8 mouse cellular contexts compared by ENCODE assay signal in the genomic region with DNA sequence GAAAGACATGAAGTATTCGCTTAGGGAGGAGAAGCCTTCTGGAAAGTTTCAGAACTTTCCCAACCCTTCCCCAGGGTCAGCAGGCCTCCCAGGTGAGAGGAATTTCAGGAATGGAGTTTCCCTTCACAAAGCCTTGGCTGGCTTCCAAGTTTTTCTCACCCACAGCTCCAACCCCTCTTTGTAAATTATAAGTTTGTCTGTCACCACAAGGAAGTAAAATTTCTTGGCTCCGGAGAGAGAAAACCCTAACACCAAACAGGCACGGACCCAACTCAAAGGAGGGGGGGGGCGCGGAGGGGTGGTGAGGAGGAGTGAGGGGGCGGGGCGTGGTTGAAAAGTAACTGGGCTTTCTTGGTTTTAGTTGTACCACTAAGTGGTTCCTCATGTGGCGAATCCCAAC. TPM values are rescaled to one million over a fixed set of nuclear protein-coding genes. Genes with fewer than 3 reads are reported as not detected.
DNase-seq lines count a peak whose midpoint lies in the region; ATAC-seq and TF ChIP-seq lines count a peak whose summit lies in the region.

No protein-coding gene starts in this region.

- peak overlapping the region; percentile 100 for H3K4me2 ChIP-seq in forebrain, postnatal 0 days (ENCODE audit: low read depth)
- peak overlapping the region; percentile 83 for H3K4me2 ChIP-seq in hindbrain, embryonic 16.5 days (ENCODE audit: low read length)
- H3K4me2 ChIP-seq in liver, embryonic 11.5 days, result peak overlapping the region; percentile 93
- H3K4me2 ChIP-seq in midbrain, embryonic 16.5 days (ENCODE audit: low read length), result peak overlapping the region; percentile 83

- no peak for TF ChIP-seq CTCF in forebrain, postnatal 0 days (IDR thresholded peaks at IDR 0.05; ENCODE audit: low read depth)

- H3K27ac ChIP-seq in forebrain, postnatal 0 days (ENCODE audit: low read depth, low read length), result no peak overlapping the region
- no peak overlapping the region for H3K27ac ChIP-seq in hindbrain, embryonic 16.5 days (ENCODE audit: low read depth, low read length)
- no peak overlapping the region for H3K27ac ChIP-seq in liver, embryonic 11.5 days (ENCODE audit: low read depth, low read length)
- H3K27ac ChIP-seq in midbrain, embryonic 16.5 days (ENCODE audit: low read length), result no peak overlapping the region

- peak overlapping the region; percentile 53 for H3K4me3 ChIP-seq in forebrain, postnatal 0 days (ENCODE audit: low read depth, low read length)
- H3K4me3 ChIP-seq in hindbrain, embryonic 16.5 days (ENCODE audit: low read length), result peak overlapping the region; percentile 62
- peak overlapping the region; percentile 67 for H3K4me3 ChIP-seq in liver, embryonic 11.5 days (ENCODE audit: low read depth, low read length)
- peak overlapping the region; percentile 47 for H3K4me3 ChIP-seq in midbrain, embryonic 16.5 days (ENCODE audit: low read depth, low read length)

- no peaks in the 10 kb centered on the region for H3K9me3 ChIP-seq in forebrain, postnatal 0 days (ENCODE audit: low read length)
- H3K9me3 ChIP-seq in hindbrain, embryonic 16.5 days (ENCODE audit: control insufficient read depth, low read length), result no peaks in the 10 kb centered on the region
- no peaks in the 10 kb centered on the region for H3K9me3 ChIP-seq in liver, embryonic 11.5 days (ENCODE audit: control insufficient read depth, low read length)
- no peaks in the 10 kb centered on the region for H3K9me3 ChIP-seq in midbrain, embryonic 16.5 days (replicated peaks; ENCODE audit: control insufficient read depth, low read length, poor library complexity, severe bottlenecking)

- no peaks in the 10 kb centered on the region for H3K27me3 ChIP-seq in forebrain, postnatal 0 days (ENCODE audit: insufficient read depth, low read length)
- H3K27me3 ChIP-seq in hindbrain, embryonic 16.5 days (replicated peaks; ENCODE audit: control insufficient read depth, insufficient read depth, low read length), result no peaks in the 10 kb centered on the region
- no peaks in the 10 kb centered on the region for H3K27me3 ChIP-seq in liver, embryonic 11.5 days (replicated peaks; ENCODE audit: control insufficient read depth, insufficient read depth, low read length)
- H3K27me3 ChIP-seq in midbrain, embryonic 16.5 days (ENCODE audit: control insufficient read depth, insufficient read depth, low read depth, low read length), result no peaks in the 10 kb centered on the region

- WGBS in forebrain, postnatal 0 days, result 6% methylated on average over 8 of the region's 8 CpGs
- 9% methylated on average over 8 of the region's 8 CpGs for WGBS in hindbrain, embryonic 16.5 days
- WGBS in liver, embryonic 11.5 days, result 6% methylated on average over 8 of the region's 8 CpGs
- WGBS in midbrain, embryonic 16.5 days, result 11% methylated on average over 7 of the region's 8 CpGs

- H3K36me3 ChIP-seq in forebrain, postnatal 0 days (ENCODE audit: insufficient read depth), result no peaks in the 10 kb centered on the region
- no peaks in the 10 kb centered on the region for H3K36me3 ChIP-seq in hindbrain, embryonic 16.5 days (ENCODE audit: control insufficient read depth, insufficient read depth, low read length)
- no peaks in the 10 kb centered on the region for H3K36me3 ChIP-seq in liver, embryonic 11.5 days (ENCODE audit: control insufficient read depth, insufficient read depth, low read length)
- no peaks in the 10 kb centered on the region for H3K36me3 ChIP-seq in midbrain, embryonic 16.5 days (ENCODE audit: control insufficient read depth, insufficient read depth, low read length)

- no peak overlapping the region for H3K9ac ChIP-seq in forebrain, postnatal 0 days
- H3K9ac ChIP-seq in hindbrain, embryonic 16.5 days (ENCODE audit: low read depth, low read length), result no peak overlapping the region
- H3K9ac ChIP-seq in liver, embryonic 11.5 days (ENCODE audit: low read depth, low read length), result peak overlapping the region; percentile 44; the same call in 1 of the 2 replicates
- no peak overlapping the region for H3K9ac ChIP-seq in midbrain, embryonic 16.5 days (ENCODE audit: low read depth, low read length)

- peak; percentile 12 for DNase-seq in cerebellum, adult 11-12 months
- DNase-seq in brain, adult 2 months (ENCODE audit: low read depth, low spot score), result peak; percentile 10
- DNase-seq in forebrain, postnatal 0 days, result peak; percentile 9
- DNase-seq in liver, embryonic 11.5 days (ENCODE audit: low spot score), result peak; percentile 38

- no peak for ATAC-seq in cerebellum, adult (ENCODE audit: insufficient number of reproducible peaks, low FRiP score, low TSS enrichment)
- ATAC-seq in forebrain, postnatal 0 days, result no peak
- ATAC-seq in hindbrain, embryonic 16.5 days, result peak; percentile 46; the same call in 1 of the 2 replicates
- peak; percentile 33; the same call in 1 of the 2 replicates for ATAC-seq in liver, embryonic 11.5 days (replicated peaks; ENCODE audit: low FRiP score)
- peak; percentile 47 for ATAC-seq in midbrain, embryonic 16.5 days
- no peak for ATAC-seq in erythroid progenitor cell, adult 5-6 weeks (replicated peaks; ENCODE audit: low FRiP score, poor library complexity, severe bottlenecking)

- peaks cover 10% of the 10 kb centered on the region; the same call in 1 of the 2 replicates for H3K4me1 ChIP-seq in forebrain, postnatal 0 days (ENCODE audit: insufficient read depth)
- no peaks in the 10 kb centered on the region for H3K4me1 ChIP-seq in hindbrain, embryonic 16.5 days (ENCODE audit: control insufficient read depth, insufficient read depth, low read depth, low read length)
- no peaks in the 10 kb centered on the region for H3K4me1 ChIP-seq in liver, embryonic 11.5 days (replicated peaks; ENCODE audit: control insufficient read depth, insufficient read depth, low read length)
- H3K4me1 ChIP-seq in midbrain, embryonic 16.5 days (ENCODE audit: control insufficient read depth, insufficient read depth, low read length), result peaks cover 2% of the 10 kb centered on the region; the same call in 1 of the 2 replicates

RNA-seq across cellular contexts. Expression of gene Rab32, which starts 1.0 kb away (rescaled TPM):
- total RNA-seq in forebrain, postnatal 0 days (2014; rRNA removed), result 3.2 TPM in 2 replicates
- polyA plus RNA-seq in forebrain, postnatal 0 days (2015; fragmentation: Nextera tagmentation; extraction: Ambion mirVana), result 3.5 and 3.6 TPM in 2 replicates
- polyA plus RNA-seq in hindbrain, embryonic 16.5 days (2015; fragmentation: Nextera tagmentation; extraction: Ambion mirVana), result 4.4 and 4.6 TPM in 2 replicates
- polyA plus RNA-seq in liver, embryonic 11.5 days (2014; fragmentation: Nextera tagmentation; extraction: Ambion mirVana), result 30.3 and 31.0 TPM in 2 replicates
- polyA plus RNA-seq in midbrain, embryonic 16.5 days (2015; fragmentation: Nextera tagmentation; extraction: Ambion mirVana), result 3.3 and 3.9 TPM in 2 replicates
- 11.2 and 22.2 TPM in 2 replicates for total RNA-seq in erythroid progenitor cell, adult 5-6 weeks (2015; ENCODE audit: low replicate concordance)
- total RNA-seq in erythroid progenitor cell, adult 5-6 weeks (2017; ENCODE audit: low replicate concordance), result 9.8 and 10.3 TPM in 2 replicates

Comparison
In these comparisons a context has a peak if more than half of its experiments do, and no peak if none do; other contexts are left out.
1. ATAC-seq: peak in hindbrain, embryonic 16.5 days (single experiment), liver, embryonic 11.5 days (single experiment) and midbrain, embryonic 16.5 days (single experiment); none in cerebellum, adult (single experiment), forebrain, postnatal 0 days (single experiment) and erythroid progenitor cell, adult 5-6 weeks (single experiment).
2. Peak in every context shown above with its lines, with median percentiles within 50 percentile points of each other: DNase-seq, H3K4me2 ChIP-seq and H3K4me3 ChIP-seq.